Mouse (Mus musculus) embryonic facial prominence, embryonic 10.5 days (tissue): ENCODE measurements at regions not wholly inside any gene's neighbourhood (a gene's known extent, or its start where the extent isn't known, plus 50 kb on each side); places are given as distances from the start of the nearest gene placed in this dataset.

Source experiments
- DNase-seq: peaks from one replicate; pipeline ENCODE4 v3.0.0-alpha.2; 2017; ENCODE audit warnings: low spot score
- H3K27ac ChIP-seq: fragments of 300-500 bp; sonication (generic); replicated peaks from 2 replicates; pipeline ENCODE4 v1.5.1; 2016; ENCODE audit warnings: mild to moderate bottlenecking
- H3K27me3 ChIP-seq: fragments of 300-500 bp; sonication (generic); replicated peaks from 2 replicates; pipeline ENCODE4 v1.6.1; 2016; ENCODE audit warnings: low read depth, mild to moderate bottlenecking; ENCODE audit not compliant: poor library complexity, severe bottlenecking
- H3K36me3 ChIP-seq: fragments of 300-500 bp; sonication (generic); replicated peaks from 2 replicates; pipeline ENCODE4 v1.6.1; 2016; ENCODE audit warnings: mild to moderate bottlenecking, moderate library complexity
- H3K4me1 ChIP-seq: fragments of 300-500 bp; sonication (generic); 2 replicates; pipeline ENCODE4 v1.6.1; 2016
- H3K4me3 ChIP-seq: fragments of 300-500 bp; sonication (generic); 2 replicates; pipeline ENCODE4 v1.5.1; 2016; ENCODE audit warnings: mild to moderate bottlenecking, moderate library complexity
- H3K9me3 ChIP-seq: fragments of 300-500 bp; sonication (generic); 2 replicates; pipeline ENCODE4 v1.6.1; 2016; ENCODE audit warnings: mild to moderate bottlenecking
- WGBS: fragments of 180-500 bp; shearing (Covaris S2); methylation state at CpG from one replicate; pipeline ENCODE4 v1.1.7; 2016; 5-methylcytosine and 5-hydroxymethylcytosine counted together

DNA sequence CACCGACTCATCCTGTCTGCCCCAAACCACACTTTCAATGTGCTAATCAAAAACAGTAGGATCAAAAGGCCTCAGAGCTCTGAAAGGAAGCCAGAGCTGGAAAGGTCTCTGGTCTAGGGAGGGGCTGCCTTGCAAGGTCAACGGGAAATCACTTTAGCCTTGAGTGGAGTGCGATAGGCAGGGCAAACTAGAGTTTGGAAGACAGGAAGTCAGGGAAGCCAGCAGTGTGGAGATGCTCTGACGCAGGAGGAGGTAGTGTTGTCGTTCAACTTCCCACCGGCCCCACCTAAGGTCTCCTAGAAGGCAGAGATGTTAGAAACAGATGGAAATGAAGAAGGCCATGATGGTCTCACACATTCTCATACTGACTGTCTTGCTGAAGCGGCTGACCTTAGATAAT, 52.0 kb upstream of the Trp53i11 start:
- H3K27ac ChIP-seq: no peak overlapping the region
- H3K9me3 ChIP-seq: no peaks in the 10 kb centered on the region
- H3K4me3 ChIP-seq: no peak overlapping the region
- H3K27me3 ChIP-seq: no peaks in the 10 kb centered on the region
- DNase-seq: no peak
- H3K36me3 ChIP-seq: no peaks in the 10 kb centered on the region
- peaks cover 35% of the 10 kb centered on the region for H3K4me1 ChIP-seq
- WGBS: 61% methylated on average over 7 of the region's 7 CpGs

DNA sequence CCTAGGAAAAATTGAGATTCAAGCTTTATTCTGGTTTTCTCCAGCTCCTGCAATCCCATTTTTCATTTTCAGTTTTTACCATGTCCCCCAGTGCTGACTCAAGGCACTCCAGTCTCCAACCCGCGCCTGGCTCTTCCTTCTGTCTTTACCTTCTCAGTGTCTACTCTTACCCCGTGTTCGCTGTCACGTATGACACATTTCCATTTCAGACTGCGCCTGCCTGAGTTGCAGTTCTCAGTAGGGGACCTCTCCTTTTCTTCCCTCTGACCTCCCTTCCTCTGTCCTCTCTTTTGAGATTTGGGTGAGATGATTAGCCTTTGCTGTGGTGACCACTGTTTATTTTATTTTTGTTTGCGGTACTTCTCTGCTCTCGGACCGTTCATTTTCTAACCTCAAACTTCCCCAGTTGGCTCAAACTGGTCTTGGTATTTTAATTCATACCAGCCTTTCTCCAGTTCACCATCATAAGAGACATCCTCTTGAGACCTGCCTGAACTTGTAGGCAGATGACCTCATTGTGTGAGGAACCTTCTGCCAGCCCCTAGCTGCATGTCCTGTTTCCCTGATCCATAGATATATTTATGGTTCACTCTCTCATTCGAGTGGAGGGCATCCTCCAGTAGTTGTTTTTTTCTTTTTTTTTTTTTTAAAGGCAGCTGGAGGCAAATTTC, 53.9 kb upstream of the Trp53i11 start:
- H3K4me3 ChIP-seq: no peak overlapping the region
- no peak overlapping the region for H3K27ac ChIP-seq
- no peak for DNase-seq
- WGBS: 72% methylated on average over 10 of the region's 10 CpGs
- no peaks in the 10 kb centered on the region for H3K9me3 ChIP-seq
- peaks cover 8% of the 10 kb centered on the region; the same call in 1 of the 2 replicates for H3K27me3 ChIP-seq
- H3K36me3 ChIP-seq: no peaks in the 10 kb centered on the region
- peaks cover 39% of the 10 kb centered on the region for H3K4me1 ChIP-seq

DNA sequence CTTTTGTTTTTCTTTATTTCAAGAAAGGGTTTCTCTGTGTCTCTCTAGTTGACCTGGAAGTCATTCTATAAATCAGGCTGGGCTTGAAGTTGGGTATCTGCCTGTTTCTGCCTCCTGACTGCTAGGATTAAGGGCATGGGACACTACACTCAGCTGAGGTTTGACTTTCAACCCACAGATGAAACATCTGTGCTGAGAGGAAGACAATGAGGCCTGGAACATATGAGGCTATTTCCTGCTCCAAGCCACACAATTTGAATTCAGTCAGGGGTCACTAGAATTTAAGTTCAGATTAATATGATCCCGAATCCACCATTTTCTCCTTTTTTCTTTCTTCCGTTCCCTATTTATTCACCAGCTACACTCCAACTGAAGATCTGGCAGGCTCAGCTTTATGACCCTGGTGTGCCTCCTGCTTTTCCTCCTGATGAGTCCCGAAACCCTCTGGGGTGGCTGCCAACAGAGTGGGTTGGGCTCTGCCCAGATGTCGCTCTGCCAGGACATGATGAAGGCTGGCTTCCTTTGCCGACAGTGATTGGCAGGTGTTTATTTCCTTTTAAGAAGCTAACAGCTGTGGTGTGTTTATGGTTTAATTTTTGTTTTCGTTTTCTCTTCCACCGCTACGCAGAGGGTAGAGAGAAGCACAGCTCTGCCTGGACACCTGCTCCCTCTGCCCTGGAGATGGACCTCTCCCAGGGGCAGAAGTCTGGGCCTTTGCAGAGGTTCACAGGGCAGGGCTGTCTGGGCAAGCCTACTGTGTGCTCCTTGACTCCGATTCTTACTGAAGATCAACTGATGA, 55.3 kb upstream of the Trp53i11 start:
- Histone ChIP-seq H3K27ac (no peak overlapping the region), H3K36me3 (no peaks in the 10 kb centered on the region), H3K4me3 (no peak overlapping the region), H3K27me3 (peaks cover 10% of the 10 kb centered on the region; the same call in 1 of the 2 replicates), H3K9me3 (no peaks in the 10 kb centered on the region), H3K4me1 (peaks cover 39% of the 10 kb centered on the region)
- no peak for DNase-seq
- 62% methylated on average over 9 of the region's 9 CpGs for WGBS

DNA sequence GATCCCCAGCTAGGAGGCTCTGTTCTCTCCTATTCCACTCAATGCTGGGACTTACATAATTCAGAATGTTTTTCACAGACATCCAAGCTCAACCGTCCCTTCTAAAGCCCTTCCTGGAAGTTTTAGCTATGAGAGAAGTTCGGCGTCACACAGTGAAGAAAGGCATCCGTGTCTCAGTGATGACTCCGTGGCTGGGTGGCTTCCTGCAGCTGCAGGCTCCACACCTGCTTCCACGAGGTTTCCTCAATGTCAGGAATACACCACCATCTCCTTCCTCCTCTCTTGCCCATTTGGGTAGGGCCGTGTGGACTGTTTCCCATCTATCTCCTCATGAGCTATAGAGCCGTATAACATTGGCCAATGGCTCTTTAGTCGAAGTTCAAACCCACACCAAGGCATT, 56.1 kb upstream of the Trp53i11 start:
- WGBS: 88% methylated on average over 9 of the region's 9 CpGs
- peaks cover 10% of the 10 kb centered on the region; the same call in 1 of the 2 replicates for H3K27me3 ChIP-seq
- DNase-seq: no peak

DNA sequence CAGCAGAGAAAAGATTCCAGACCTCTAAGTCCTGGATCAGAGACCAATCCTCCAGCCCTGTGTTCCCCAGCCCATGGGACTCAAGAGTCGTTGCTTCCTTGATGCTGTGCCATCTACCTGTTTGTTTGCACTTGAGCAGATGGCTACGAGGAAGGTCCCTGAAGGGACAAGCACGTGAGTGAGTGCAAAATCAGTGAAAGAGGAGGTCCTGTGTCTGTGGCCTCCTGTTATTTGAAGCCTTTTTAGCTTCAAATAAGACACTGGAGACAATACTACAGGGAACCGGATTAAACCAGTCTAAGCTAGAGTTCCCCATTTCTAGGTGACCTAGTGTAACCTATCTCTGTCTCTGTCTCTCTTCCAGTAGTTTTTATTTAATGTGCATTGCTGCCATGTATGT, 58.2 kb upstream of the Trp53i11 start:
- DNase-seq: no peak
- no peak overlapping the region for H3K4me3 ChIP-seq
- H3K4me1 ChIP-seq: peaks cover 44% of the 10 kb centered on the region
- 71% methylated on average over 4 of the region's 4 CpGs for WGBS
- no peaks in the 10 kb centered on the region for H3K36me3 ChIP-seq
- H3K27me3 ChIP-seq: peaks cover 24% of the 10 kb centered on the region; the same call in 1 of the 2 replicates
- H3K9me3 ChIP-seq: no peaks in the 10 kb centered on the region
- H3K27ac ChIP-seq: no peak overlapping the region

More for the DNA sequence above, 56.1 kb upstream of the Trp53i11 start:
- Histone ChIP-seq H3K4me3 (no peak overlapping the region), H3K27ac (no peak overlapping the region), H3K36me3 (no peaks in the 10 kb centered on the region), H3K9me3 (no peaks in the 10 kb centered on the region), H3K4me1 (peaks cover 47% of the 10 kb centered on the region)

DNA sequence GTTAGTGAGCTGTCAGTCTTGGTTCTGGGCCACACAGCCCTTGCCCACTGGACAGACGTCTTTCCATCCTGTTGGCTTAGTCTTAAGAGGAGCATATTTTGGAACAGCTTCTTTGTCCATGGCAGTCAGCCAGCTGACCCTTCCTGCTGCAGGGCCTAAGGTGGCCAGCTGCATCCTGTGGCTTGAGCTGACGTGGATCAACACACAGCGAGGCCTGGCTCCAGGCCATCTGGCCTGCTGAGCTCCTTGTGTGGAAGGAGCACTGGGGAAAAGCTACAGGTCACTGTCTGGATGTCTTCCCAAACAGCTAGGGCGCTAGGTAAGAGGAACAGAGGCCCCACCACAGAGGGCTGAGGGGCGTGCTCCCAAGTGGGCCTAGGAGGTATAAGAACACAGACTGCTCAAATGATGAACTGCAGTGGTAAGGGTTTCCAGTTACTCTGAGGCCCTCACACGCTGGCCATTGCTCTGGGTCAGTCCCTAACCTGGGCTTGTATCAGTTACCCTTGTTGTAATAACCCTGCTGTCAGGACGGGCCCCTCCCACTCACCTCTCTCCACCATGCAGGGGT, 60.7 kb upstream of the Trp53i11 start:
- no peaks in the 10 kb centered on the region for H3K9me3 ChIP-seq
- H3K27ac ChIP-seq: peak overlapping the region; percentile 30; the same call in 1 of the 2 replicates
- H3K36me3 ChIP-seq: no peaks in the 10 kb centered on the region
- no peak overlapping the region for H3K4me3 ChIP-seq
- peaks cover 32% of the 10 kb centered on the region; the same call in 1 of the 2 replicates for H3K27me3 ChIP-seq
- 55% methylated on average over 7 of the region's 7 CpGs for WGBS
- peaks cover 38% of the 10 kb centered on the region for H3K4me1 ChIP-seq
- DNase-seq: no peak

DNA sequence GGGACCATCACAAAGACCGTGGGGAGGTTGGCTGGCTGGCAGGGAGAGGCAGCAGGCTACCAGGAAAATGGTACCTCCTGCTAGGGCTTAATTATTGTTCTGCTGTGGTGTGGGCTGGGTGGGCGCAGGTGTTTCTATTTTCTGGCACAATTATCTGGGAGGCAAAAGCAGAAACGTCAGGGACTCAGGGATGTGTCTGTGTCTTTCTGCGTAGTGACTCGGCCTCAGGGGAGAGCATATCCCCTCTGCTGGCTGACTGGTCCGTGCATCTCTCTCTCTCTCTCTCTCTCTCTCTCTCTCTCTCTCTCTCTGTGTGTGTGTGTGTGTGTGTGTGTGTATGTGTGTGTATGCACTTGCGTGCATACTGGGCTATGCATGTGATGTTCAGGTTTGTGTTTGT, 61.2 kb upstream of the Trp53i11 start:
- WGBS: 72% methylated on average over 7 of the region's 7 CpGs
- Histone ChIP-seq H3K4me1 (peaks cover 43% of the 10 kb centered on the region), H3K27ac (peak overlapping the region; percentile 30; the same call in 1 of the 2 replicates)

DNA sequence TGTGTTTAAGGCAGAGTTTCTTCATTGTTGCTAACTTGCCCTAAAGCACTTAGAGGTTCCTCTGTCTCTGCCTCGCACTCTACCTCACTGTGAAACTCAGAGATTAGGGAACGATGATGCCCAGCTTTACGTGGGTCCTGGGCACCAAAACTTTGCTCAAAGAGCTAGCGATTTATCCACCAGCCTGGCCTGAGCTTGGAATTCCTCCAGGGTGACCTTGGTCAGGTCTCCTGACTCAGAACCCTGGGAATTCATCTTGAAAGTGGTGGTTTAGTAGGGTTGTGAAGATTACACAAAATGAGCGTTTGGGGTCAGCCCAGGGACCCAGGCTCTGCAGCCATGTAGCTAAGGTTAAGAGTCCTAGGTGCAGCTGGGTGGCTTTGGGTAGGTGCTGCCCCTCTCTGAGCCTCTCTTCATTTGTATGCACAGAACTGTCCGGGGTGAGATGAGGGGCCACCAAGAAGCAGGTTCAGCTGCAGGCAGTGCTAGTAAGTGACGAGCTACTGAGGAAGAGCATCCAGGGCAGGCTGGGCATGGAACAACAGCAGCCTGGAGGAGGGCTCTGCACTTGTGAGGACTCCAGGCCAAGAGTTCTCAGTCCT, 62.4 kb upstream of the Trp53i11 start:
- Histone ChIP-seq H3K4me1 (peaks cover 46% of the 10 kb centered on the region), H3K4me3 (no peak overlapping the region), H3K9me3 (no peaks in the 10 kb centered on the region), H3K27ac (no peak overlapping the region), H3K27me3 (peaks cover 32% of the 10 kb centered on the region; the same call in 1 of the 2 replicates), H3K36me3 (no peaks in the 10 kb centered on the region)
- WGBS: 90% methylated on average over 7 of the region's 7 CpGs
- DNase-seq: no peak

More for the DNA sequence above, 61.2 kb upstream of the Trp53i11 start:
- Histone ChIP-seq H3K4me3 (no peak overlapping the region), H3K27me3 (peaks cover 32% of the 10 kb centered on the region; the same call in 1 of the 2 replicates), H3K36me3 (no peaks in the 10 kb centered on the region), H3K9me3 (no peaks in the 10 kb centered on the region)
- no peak for DNase-seq

DNA sequence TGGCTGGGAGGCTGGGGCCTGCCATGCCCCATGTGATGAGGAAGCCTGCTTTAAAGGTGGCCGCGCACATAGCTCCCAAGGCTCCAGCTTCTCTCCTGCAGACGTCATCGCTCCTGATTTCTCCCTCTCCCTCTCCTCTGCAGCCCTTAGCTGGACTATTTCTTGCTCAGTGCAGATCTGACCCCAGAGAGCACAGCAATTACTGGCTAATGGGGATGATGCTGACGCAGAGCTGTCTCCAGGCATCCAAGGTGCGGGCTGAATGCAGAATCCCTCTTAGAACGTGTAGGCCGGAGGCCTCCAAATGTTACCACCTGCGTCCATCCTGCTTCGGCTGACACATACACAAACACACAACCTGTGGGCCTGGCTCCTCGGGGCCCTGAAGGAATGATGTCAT, 63.5 kb upstream of the Trp53i11 start:
- H3K4me1 ChIP-seq: peaks cover 55% of the 10 kb centered on the region
- no peak overlapping the region for H3K4me3 ChIP-seq
- no peaks in the 10 kb centered on the region for H3K36me3 ChIP-seq
- 73% methylated on average over 11 of the region's 11 CpGs for WGBS
- no peak for DNase-seq
- 0 out of 2 replicates have a peak overlapping the region, but pooled peaks have one; percentile 37 for H3K27ac ChIP-seq
- H3K9me3 ChIP-seq: no peaks in the 10 kb centered on the region
- peaks cover 27% of the 10 kb centered on the region; the same call in 1 of the 2 replicates for H3K27me3 ChIP-seq

DNA sequence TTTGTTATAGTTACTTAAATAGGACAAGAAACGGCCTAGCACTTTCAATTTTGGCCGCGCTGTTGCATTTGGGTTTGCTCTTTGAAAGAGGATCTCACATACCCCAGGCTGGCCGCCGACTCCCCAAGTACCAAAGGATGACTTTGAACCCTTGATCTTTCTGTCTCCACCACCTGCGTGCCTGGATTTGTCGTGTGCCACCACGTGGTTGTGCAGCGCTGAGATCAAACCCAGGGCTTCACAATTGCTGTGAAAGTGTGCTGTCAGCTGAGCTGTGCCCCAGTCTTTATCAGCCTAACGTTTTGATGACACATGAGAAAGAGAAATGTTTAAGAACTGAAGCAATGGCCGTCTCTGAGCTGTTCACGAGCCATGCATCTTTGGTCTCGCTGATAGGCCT, 67.0 kb upstream of the Trp53i11 start:
- WGBS: 87% methylated on average over 13 of the region's 13 CpGs
- DNase-seq: no peak
- Histone ChIP-seq H3K27ac (no peak overlapping the region), H3K36me3 (no peaks in the 10 kb centered on the region), H3K4me1 (peaks cover 42% of the 10 kb centered on the region), H3K9me3 (no peaks in the 10 kb centered on the region), H3K4me3 (no peak overlapping the region), H3K27me3 (peaks cover 24% of the 10 kb centered on the region; the same call in 1 of the 2 replicates)

DNA sequence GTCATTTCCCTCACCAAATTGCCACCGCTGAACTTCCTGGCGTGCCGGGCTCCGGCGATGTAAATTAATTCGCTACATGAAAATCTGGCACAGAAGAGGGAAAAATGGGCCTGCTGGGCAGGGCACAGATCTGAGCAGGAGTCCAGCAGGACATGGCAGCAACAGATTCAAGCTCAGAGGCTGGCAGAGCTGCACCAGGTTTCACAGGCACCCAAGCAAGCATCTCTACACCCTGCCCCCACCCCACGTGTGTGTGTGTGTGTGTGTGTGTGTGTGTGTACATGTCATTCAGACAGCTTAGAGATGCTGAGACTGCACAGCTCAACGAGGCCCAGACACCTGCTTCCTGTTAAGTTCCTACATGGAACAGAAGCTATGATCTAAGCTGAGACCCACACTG, 68.3 kb upstream of the Trp53i11 start:
- Histone ChIP-seq H3K36me3 (no peaks in the 10 kb centered on the region), H3K4me1 (peaks cover 44% of the 10 kb centered on the region), H3K27me3 (peaks cover 13% of the 10 kb centered on the region; the same call in 1 of the 2 replicates), H3K27ac (no peak overlapping the region), H3K4me3 (no peak overlapping the region), H3K9me3 (no peaks in the 10 kb centered on the region)
- no peak for DNase-seq
- WGBS: 85% methylated on average over 8 of the region's 8 CpGs

DNA sequence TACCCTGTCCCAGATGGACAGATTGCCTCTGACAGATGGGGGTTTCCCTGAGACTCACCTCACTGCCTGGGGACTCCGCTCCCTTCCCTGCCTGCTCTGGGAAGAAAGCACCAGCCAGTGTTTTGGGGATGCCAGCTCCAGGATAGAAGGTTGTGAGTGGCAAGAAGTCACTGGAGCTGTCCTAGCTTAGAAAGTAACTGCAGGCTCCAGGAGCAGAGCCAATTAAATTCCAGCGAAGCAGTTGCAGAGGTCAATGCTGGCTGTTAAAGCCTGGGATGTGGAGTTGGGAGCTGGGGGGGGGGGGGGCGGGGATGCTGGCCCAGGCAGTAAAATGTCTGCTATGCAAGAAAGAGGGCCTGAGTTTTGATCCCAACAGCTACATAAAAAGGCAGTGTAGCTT, 69.3 kb upstream of the Prdm11 start:
- Histone ChIP-seq H3K9me3 (no peaks in the 10 kb centered on the region), H3K36me3 (no peaks in the 10 kb centered on the region), H3K27me3 (peaks cover 13% of the 10 kb centered on the region; the same call in 1 of the 2 replicates), H3K4me1 (peaks cover 32% of the 10 kb centered on the region), H3K4me3 (no peak overlapping the region), H3K27ac (no peak overlapping the region)
- no peak for DNase-seq
- 59% methylated on average over 3 of the region's 3 CpGs for WGBS
